Mouse (Mus musculus): ENCODE data around the gene Rpl22.

DNA sequence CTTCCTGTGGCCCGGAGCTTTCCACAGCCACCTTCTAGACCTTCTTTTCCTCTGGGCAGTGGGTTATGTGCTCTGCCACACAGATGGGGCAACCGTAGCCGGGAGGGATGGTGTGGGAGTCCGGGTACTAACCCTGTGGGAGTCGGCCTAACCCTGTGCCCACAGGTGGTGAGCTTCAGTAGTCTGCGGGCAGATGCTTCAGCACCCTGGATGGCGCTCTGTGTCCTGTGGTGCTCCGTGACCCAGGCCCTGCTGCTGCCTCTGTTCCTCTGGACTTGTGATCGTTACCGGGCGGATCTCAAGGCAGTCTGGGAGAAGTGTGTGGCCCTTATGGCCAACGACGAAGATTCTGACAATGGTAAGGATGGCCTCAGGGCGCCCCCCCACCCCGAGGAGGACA is 43.9 kb upstream of the Rpl22 start:
- TF ChIP-seq CTCF (IDR thresholded peaks at IDR 0.05; ENCODE audit: extremely low read depth, insufficient read depth, low read length): no peak
- no peak for TF ChIP-seq POLR2A (IDR thresholded peaks at IDR 0.05; ENCODE audit: extremely low read depth, insufficient read depth, low read length)

Measured in cortical plate, adult 2 months (tissue).